Mouse (Mus musculus) brain, embryonic 14.5 days (tissue): ENCODE measurements around the gene Mpp2.

Experiments used
- CTCF ChIP-seq: fragments of 200-500 bp; IDR thresholded peaks from 2 replicates; pipeline ENCODE4 v1.5.1; 2012; ENCODE audit warnings: inconsistent platforms, mild to moderate bottlenecking, moderate library complexity, borderline replicate concordance; ENCODE audit not compliant: insufficient read depth, insufficient read length; ENCODE audit errors: extremely low read depth
- POLR2A ChIP-seq: fragments of 200-500 bp; IDR thresholded peaks from 2 replicates; pipeline ENCODE4 v1.6.1; 2012; ENCODE audit warnings: mild to moderate bottlenecking, inconsistent platforms, borderline replicate concordance; ENCODE audit not compliant: poor library complexity, insufficient read depth, insufficient read length, severe bottlenecking; ENCODE audit errors: extremely low read depth

- TF ChIP-seq POLR2A (no peak), CTCF (no peak)
Observed at GRCm38 (mm10) chr11:102008954-102009637, 79.2 kb downstream of the Mpp2 start.
